In genomic region chr19:28530846-28531245, GRCm38 (mm10) we compare ENCODE assay signal across 8 mouse cellular contexts.
A peak's percentile ranks its signal among the peaks of the same experiment; 100 is the strongest.
DNase-seq lines count a peak whose midpoint lies in the region; ATAC-seq and TF ChIP-seq lines count a peak whose summit lies in the region.

No protein-coding gene starts in this region.

- no peak for DNase-seq in forebrain, postnatal 0 days
- DNase-seq in midbrain, postnatal 0 days (ENCODE audit: low spot score), result no peak
- DNase-seq in midbrain, embryonic 11.5 days (ENCODE audit: low spot score, missing footprints), result no peak
- peak; percentile 24 for DNase-seq in c-Kit-positive CD71-negative TER-119-negative erythroid progenitor cells, embryonic 14.5 days (ENCODE audit: low read depth)
- peak; percentile 44 for DNase-seq in liver, embryonic 11.5 days (ENCODE audit: low spot score)
- peak; percentile 14 to 61 for DNase-seq in spleen, postnatal 10 days (ENCODE audit: low spot score in 2 of 2)

- H3K4me3 ChIP-seq in forebrain, postnatal 0 days (ENCODE audit: low read depth, low read length), result no peak overlapping the region
- no peak overlapping the region for H3K4me3 ChIP-seq in forebrain, embryonic 15.5 days
- no peak overlapping the region for H3K4me3 ChIP-seq in midbrain, postnatal 0 days (ENCODE audit: low read depth, low read length)
- H3K4me3 ChIP-seq in midbrain, embryonic 11.5 days (ENCODE audit: low read depth, low read length), result no peak overlapping the region
- no peak overlapping the region for H3K4me3 ChIP-seq in liver, embryonic 11.5 days (ENCODE audit: low read depth, low read length)
- no peak overlapping the region for H3K4me3 ChIP-seq in midbrain, embryonic 15.5 days

- H3K4me1 ChIP-seq in forebrain, postnatal 0 days (ENCODE audit: insufficient read depth), result no peaks in the 10 kb centered on the region
- no peaks in the 10 kb centered on the region for H3K4me1 ChIP-seq in forebrain, embryonic 15.5 days
- H3K4me1 ChIP-seq in midbrain, postnatal 0 days (ENCODE audit: insufficient read depth, low read length), result no peaks in the 10 kb centered on the region
- no peaks in the 10 kb centered on the region for H3K4me1 ChIP-seq in midbrain, embryonic 11.5 days (ENCODE audit: control insufficient read depth, insufficient read depth, low read length)
- no peaks in the 10 kb centered on the region for H3K4me1 ChIP-seq in liver, embryonic 11.5 days (replicated peaks; ENCODE audit: control insufficient read depth, insufficient read depth, low read length)
- no peaks in the 10 kb centered on the region for H3K4me1 ChIP-seq in midbrain, embryonic 15.5 days

- 75% methylated on average over 10 of the region's 10 CpGs for WGBS in forebrain, postnatal 0 days
- 67% methylated on average over 10 of the region's 10 CpGs for WGBS in forebrain, embryonic 15.5 days
- WGBS in midbrain, postnatal 0 days, result 79% methylated on average over 10 of the region's 10 CpGs
- 80% methylated on average over 10 of the region's 10 CpGs for WGBS in midbrain, embryonic 11.5 days
- WGBS in liver, embryonic 11.5 days, result 53% methylated on average over 10 of the region's 10 CpGs
- WGBS in midbrain, embryonic 15.5 days, result 77% methylated on average over 10 of the region's 10 CpGs

- no peak for ATAC-seq in forebrain, postnatal 0 days
- ATAC-seq in forebrain, embryonic 15.5 days (replicated peaks), result no peak
- no peak for ATAC-seq in midbrain, postnatal 0 days (ENCODE audit: low FRiP score)
- no peak for ATAC-seq in midbrain, embryonic 11.5 days (ENCODE audit: low FRiP score)
- no peak for ATAC-seq in liver, embryonic 11.5 days (replicated peaks; ENCODE audit: low FRiP score)
- no peak for ATAC-seq in midbrain, embryonic 15.5 days (replicated peaks)

- H3K9me3 ChIP-seq in forebrain, postnatal 0 days (ENCODE audit: low read length), result no peaks in the 10 kb centered on the region
- H3K9me3 ChIP-seq in forebrain, embryonic 15.5 days, result no peaks in the 10 kb centered on the region
- no peaks in the 10 kb centered on the region for H3K9me3 ChIP-seq in midbrain, postnatal 0 days (ENCODE audit: low read length)
- no peaks in the 10 kb centered on the region for H3K9me3 ChIP-seq in midbrain, embryonic 11.5 days (ENCODE audit: control insufficient read depth, low read length)
- H3K9me3 ChIP-seq in liver, embryonic 11.5 days (ENCODE audit: control insufficient read depth, low read length), result no peaks in the 10 kb centered on the region
- no peaks in the 10 kb centered on the region for H3K9me3 ChIP-seq in midbrain, embryonic 15.5 days

- peak; percentile 63 for TF ChIP-seq CTCF in forebrain, postnatal 0 days (IDR thresholded peaks at IDR 0.05; ENCODE audit: low read depth)
- TF ChIP-seq CTCF in midbrain, postnatal 0 days (IDR thresholded peaks at IDR 0.05), result peak; percentile 62

- H3K4me2 ChIP-seq in forebrain, postnatal 0 days (ENCODE audit: low read depth), result no peak overlapping the region
- H3K4me2 ChIP-seq in forebrain, embryonic 15.5 days (replicated peaks), result no peak overlapping the region
- H3K4me2 ChIP-seq in midbrain, postnatal 0 days (ENCODE audit: low read depth, low read length, poor library complexity, severe bottlenecking), result no peak overlapping the region
- H3K4me2 ChIP-seq in midbrain, embryonic 11.5 days, result no peak overlapping the region
- no peak overlapping the region for H3K4me2 ChIP-seq in liver, embryonic 11.5 days
- H3K4me2 ChIP-seq in midbrain, embryonic 15.5 days, result no peak overlapping the region

- no peaks in the 10 kb centered on the region for H3K27me3 ChIP-seq in forebrain, postnatal 0 days (ENCODE audit: insufficient read depth, low read length)
- no peaks in the 10 kb centered on the region for H3K27me3 ChIP-seq in forebrain, embryonic 15.5 days
- no peaks in the 10 kb centered on the region for H3K27me3 ChIP-seq in midbrain, postnatal 0 days (ENCODE audit: insufficient read depth, low read length)
- H3K27me3 ChIP-seq in midbrain, embryonic 11.5 days (ENCODE audit: control insufficient read depth, insufficient read depth, low read length), result no peaks in the 10 kb centered on the region
- H3K27me3 ChIP-seq in liver, embryonic 11.5 days (replicated peaks; ENCODE audit: control insufficient read depth, insufficient read depth, low read length), result no peaks in the 10 kb centered on the region
- no peaks in the 10 kb centered on the region for H3K27me3 ChIP-seq in midbrain, embryonic 15.5 days (replicated peaks)

- no peaks in the 10 kb centered on the region for H3K36me3 ChIP-seq in forebrain, postnatal 0 days (ENCODE audit: insufficient read depth)
- H3K36me3 ChIP-seq in forebrain, embryonic 15.5 days, result no peaks in the 10 kb centered on the region
- H3K36me3 ChIP-seq in midbrain, postnatal 0 days (ENCODE audit: insufficient read depth, low read length), result no peaks in the 10 kb centered on the region
- H3K36me3 ChIP-seq in midbrain, embryonic 11.5 days (ENCODE audit: control insufficient read depth, insufficient read depth, low read length), result no peaks in the 10 kb centered on the region
- no peaks in the 10 kb centered on the region for H3K36me3 ChIP-seq in liver, embryonic 11.5 days (ENCODE audit: control insufficient read depth, insufficient read depth, low read length)
- H3K36me3 ChIP-seq in midbrain, embryonic 15.5 days (replicated peaks), result no peaks in the 10 kb centered on the region

- no peak overlapping the region for H3K27ac ChIP-seq in forebrain, postnatal 0 days (ENCODE audit: low read depth, low read length)
- H3K27ac ChIP-seq in forebrain, embryonic 15.5 days (replicated peaks), result no peak overlapping the region
- H3K27ac ChIP-seq in midbrain, postnatal 0 days (ENCODE audit: low read depth, low read length), result no peak overlapping the region
- H3K27ac ChIP-seq in midbrain, embryonic 11.5 days (ENCODE audit: low read depth, low read length), result no peak overlapping the region
- H3K27ac ChIP-seq in liver, embryonic 11.5 days (ENCODE audit: low read depth, low read length), result no peak overlapping the region
- H3K27ac ChIP-seq in midbrain, embryonic 15.5 days, result no peak overlapping the region

- no peak overlapping the region for H3K9ac ChIP-seq in forebrain, postnatal 0 days
- no peak overlapping the region for H3K9ac ChIP-seq in forebrain, embryonic 15.5 days (replicated peaks)
- no peak overlapping the region for H3K9ac ChIP-seq in midbrain, postnatal 0 days (replicated peaks; ENCODE audit: low read length, poor library complexity, severe bottlenecking)
- H3K9ac ChIP-seq in midbrain, embryonic 11.5 days (ENCODE audit: low read length), result no peak overlapping the region
- H3K9ac ChIP-seq in liver, embryonic 11.5 days (ENCODE audit: low read depth, low read length), result no peak overlapping the region
- H3K9ac ChIP-seq in midbrain, embryonic 15.5 days, result no peak overlapping the region

Comparison
In these comparisons a context has a peak if more than half of its experiments do, and no peak if none do; other contexts are left out.
1. DNase-seq: peak in c-Kit-positive CD71-negative TER-119-negative erythroid progenitor cells, embryonic 14.5 days (single experiment), liver, embryonic 11.5 days (single experiment) and spleen, postnatal 10 days (2 of 2); none in forebrain, postnatal 0 days (single experiment), midbrain, postnatal 0 days (single experiment) and midbrain, embryonic 11.5 days (single experiment).